Mouse (Mus musculus) lung, postnatal 0 days (tissue): ENCODE measurements around the gene Ccndbp1.

ENCODE experiments used
- CTCF ChIP-seq: IDR thresholded peaks from 2 replicates; pipeline ENCODE4 v1.5.1; 2016; ENCODE audit warnings: antibody characterized with exemption, mild to moderate bottlenecking
- EP300 ChIP-seq: IDR thresholded peaks from 2 replicates; pipeline ENCODE4 v1.6.1; 2016; ENCODE audit warnings: antibody characterized with exemption, mild to moderate bottlenecking, control low read depth

- TF ChIP-seq CTCF = no peak
- no peak for TF ChIP-seq EP300
Measured at GRCm38 (mm10) chr2:121039382-121039781, 31.2 kb downstream of the Ccndbp1 start.
